Mouse (Mus musculus): Measurements from ENCODE around the gene Scube1.

Gene Scube1

DNA sequence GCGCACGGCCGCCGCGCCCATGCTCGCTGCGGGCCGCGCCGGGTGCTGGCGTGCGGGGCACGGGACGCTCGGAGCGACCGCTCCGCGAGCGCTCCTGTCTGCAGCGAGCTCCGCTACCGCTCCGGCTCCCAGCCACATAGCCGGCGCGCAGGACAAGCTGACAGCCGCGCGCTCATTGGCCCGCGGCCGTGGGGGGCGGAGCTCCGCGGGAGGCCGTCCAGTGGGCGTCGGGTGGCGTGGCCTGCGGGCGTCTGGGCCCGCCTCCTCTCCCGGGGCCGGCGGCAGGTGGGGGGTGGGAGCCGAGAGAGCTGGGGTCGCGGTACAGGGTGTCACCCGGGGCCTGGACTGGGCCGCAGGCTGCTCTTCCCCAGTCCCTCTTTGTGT, at the start of gene Scube1:
Scube1 (minus strand) TSS at position 136 of the 384 bp plus-strand sequence.
- peak; percentile 85 for DNase-seq (ENCODE audit: low spot score)

DNA sequence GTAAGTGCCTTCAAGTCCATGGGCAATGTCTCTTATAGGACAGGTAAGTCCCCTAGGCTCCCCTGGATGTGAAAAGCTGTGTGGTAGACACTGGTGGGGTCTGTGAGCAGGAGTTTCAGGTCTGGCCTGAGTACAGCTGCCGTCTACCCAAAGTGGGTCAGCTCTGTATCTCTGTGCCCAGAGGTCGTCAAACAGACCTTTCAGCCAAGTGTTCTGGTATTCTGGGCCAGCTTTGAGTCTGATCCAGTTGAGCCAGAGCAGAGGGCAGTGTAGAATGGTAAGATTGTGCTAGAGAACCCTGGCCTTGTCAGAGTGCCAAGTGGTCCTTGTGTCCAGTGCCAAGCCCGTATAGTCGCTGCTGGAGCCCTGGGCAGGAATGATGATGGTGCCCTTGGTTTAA, 48.1 kb upstream of the Scube1 start:
- DNase-seq (ENCODE audit: low spot score), result no peak

DNA sequence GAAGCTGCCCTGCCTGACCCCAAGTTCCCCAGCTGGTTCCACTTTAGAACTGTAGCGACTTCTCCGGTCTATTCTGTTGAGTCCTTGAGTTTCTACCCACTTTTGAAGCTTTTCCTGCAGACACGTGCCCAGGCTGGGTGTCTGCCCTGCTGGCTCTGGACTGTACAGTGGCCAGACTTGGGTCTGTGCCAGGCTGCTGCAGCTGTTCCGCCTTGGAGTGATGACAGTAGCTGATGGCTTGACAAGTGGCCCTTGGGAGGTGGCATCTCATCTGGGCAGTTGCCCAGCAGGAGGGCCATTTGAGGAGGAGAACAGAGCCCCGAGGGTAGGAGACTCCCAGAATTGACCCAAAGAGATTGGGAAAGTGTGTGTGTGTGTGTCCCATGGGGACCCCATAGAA, 47.6 kb upstream of the Scube1 start:
- DNase-seq (ENCODE audit: low spot score), result no peak

DNA sequence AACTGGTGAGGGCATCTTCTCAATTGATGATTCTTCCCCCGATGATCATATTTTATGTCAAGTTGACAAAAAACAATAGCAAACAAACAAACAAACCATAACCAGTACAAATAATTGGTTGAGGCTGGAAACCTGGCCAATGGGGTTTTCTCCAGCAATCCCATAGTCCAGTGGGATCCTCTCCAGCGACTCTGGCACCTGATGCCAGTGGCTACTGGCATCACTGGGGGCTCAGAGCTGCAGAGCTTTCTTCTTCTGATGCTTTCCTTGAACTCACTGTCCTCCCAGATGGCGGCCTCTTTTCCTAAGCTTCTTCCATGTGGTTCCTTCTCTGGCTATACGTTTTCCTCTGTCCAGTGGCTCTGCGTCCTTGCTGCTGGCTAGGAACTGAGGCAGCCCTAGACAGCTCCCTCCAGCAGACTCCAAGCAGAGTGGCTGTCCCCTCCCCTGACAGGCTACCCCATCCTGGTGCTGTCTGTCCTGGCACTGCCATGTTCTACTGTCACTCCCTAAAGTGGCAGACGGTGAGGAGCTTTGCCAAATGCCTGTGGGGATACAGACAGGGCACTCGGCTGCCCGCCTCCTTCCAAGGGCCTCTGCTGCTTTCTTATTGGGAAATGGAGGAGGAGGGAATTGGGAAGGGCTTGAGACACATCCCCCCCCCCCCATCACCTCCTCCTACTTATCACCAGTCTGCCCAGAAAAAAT, 46.7 kb upstream of the Scube1 start:
- DNase-seq (ENCODE audit: low spot score), result no peak

DNA sequence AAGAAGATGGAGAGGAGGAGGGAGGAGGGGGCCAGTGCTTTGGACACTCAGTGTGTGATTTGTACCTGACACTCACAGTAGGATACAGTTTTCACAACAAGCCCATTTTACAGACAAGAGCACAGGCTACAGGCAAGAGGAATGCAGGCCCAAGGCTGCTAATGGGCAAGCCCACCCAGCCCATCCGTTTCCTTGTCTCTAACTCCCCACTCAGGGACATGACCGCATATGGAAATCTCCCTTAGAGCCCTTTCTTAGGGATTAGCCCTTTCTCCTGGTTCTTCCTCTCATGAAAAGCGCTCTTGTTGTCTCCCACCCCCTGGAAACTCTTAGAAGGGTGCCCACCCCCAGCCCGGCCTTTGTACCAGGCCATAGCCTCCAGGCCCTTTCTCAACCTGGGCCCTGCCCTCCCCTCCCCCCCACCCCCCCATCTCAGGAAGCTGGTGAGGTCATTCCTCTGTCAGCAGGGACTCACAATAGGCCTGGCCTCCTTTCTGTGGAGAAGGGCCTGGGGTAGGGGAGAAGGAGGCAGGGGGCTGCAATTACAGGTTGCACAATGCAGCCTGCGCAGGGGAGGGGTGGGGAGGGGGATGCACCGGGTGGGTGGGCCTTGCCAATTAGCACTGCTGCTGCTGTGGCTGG, 40.7 kb upstream of the Scube1 start:
- no peak for DNase-seq (ENCODE audit: low spot score)

DNA sequence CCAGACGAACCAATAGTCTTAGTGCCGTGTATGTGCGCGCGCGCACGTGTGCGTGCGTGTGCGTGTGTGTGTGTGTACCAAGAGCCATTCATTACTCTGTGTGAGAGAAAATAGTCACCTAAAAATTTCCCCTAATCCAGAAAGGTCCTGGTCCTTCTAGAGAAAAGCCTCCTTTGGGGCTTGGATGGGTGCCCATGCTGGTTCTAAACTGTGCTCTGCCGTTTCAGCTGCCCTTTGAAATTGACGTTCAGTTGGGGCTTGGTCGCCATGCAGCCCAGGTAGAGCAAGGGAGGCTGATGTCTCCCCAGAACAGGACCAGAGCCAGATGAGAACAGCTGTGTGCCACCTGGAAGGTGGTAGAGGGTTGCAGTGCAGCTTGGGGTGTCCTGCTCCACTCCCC, 36.7 kb upstream of the Scube1 start:
- no peak for DNase-seq (ENCODE audit: low spot score)

DNA sequence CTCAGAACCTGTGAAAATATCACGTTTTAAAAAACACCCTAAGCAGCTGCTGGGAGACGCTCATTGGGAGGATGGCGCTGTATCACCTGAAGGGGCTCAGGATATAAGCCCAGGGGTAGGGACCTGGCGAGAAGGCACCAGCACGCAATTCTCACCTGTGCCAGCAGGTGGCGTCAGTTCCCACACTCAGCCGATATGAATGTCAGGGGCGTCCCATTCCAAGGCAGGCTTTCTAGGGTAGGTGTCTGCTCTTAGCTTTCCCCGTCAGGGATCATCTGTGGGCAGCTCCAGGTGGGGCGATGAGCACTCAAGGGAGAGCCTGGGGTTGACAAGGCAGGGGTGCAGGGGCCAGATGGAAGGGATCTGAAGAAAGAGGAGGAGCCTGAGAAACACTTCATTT, 35.9 kb upstream of the Scube1 start:
- DNase-seq (ENCODE audit: low spot score), result peak; percentile 38

DNA sequence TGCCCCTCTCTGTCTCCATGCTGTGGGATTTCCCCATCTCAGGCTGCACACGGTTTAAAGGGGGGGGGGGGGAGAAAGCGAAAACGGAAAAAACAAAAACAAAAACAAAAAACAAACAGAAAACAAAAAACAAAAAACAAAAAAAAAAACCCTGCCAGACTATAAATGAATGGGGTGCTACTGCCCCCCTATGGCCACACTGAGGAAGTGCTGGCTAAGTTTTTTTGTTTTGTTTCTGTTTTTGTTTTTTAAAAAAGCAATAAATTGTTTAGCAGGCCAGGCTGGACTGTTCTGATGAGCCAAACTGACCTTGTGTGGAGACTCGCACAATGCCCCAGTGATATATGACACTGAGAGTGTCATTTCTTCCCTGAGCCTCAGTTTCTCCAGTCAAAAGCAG, 34.1 kb upstream of the Scube1 start:
- DNase-seq (ENCODE audit: low spot score), result no peak

DNA sequence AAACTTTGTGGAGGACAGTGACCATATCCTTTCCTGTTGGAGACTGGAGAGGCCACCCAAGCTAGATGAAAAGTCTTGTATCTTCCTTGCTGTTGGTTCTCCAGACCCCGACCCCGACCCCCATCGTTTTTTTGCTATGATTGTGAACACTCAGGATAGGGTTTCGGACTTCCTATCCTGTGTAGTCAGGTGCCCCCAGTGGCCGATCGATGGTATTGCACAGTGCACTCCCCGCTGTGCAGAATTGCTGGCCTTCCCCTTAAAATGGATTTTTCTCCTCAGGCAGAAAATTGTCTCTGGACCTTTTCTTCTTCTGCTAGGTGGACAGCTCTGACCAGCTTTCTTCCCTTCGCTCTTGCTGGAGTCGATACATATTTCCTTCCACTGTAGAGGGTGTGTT, 31.9 kb upstream of the Scube1 start:
- DNase-seq (ENCODE audit: low spot score), result no peak

DNA sequence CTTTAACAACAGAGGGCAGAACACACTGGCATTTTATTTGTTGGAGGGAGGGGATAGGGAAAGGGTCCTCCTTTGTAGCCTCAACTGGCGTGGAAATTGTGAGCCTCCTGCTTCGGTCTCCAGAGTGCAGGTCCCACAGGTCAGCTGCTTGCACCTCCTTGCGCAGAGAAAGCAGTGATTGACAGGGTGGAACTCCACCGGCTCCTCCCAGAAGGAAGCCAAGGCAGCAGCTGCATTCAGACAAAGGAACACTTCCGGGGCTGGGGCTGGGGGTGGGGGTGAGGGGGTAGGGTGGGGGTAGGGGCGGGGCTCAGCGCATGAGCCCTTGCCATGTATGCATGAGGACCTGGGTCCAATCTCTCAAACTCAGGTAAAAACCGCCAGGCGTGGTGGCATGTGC, 24.6 kb upstream of the Scube1 start:
- DNase-seq (ENCODE audit: low spot score), result no peak

DNA sequence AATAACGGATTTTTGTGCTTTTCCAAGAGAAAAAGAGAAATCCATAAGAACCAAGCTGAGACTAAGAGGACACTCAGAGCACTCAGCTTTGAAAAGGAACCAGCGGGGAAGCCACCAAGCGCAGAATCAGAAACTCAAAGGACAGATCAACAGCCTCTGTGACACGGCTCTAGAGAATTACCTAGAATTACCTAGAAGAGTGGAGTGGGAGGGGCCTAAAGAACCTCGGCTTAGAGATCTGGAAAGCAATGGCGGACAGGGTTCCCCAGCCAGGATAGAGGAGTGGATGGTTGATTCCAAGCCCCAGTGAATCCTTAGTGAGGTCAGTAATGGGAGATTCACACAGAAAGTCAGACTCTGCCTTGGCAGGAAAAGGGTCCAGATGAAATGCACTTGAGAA, 24.2 kb upstream of the Scube1 start:
- DNase-seq (ENCODE audit: low spot score), result no peak

DNA sequence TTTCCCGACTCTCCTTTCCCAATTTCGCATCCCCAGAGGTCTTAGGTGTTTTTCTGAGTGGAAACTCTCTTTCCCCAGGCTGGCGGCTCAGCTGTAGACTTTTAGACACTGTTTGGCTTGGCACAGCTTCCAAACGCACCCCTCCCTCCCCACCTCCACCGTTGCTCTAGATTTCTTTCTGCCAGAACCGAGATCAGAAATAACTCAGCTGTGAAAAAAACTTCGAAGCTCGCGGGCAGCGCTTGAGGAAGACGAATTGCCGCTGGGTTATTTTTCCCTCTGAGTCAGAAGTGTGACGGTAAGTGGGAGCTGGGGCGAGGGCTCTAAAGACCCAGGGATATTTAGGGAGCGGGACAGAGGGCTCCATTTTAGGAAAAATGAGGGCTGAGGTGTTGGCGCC, 21.5 kb upstream of the Scube1 start:
- no peak for DNase-seq (ENCODE audit: low spot score)

DNA sequence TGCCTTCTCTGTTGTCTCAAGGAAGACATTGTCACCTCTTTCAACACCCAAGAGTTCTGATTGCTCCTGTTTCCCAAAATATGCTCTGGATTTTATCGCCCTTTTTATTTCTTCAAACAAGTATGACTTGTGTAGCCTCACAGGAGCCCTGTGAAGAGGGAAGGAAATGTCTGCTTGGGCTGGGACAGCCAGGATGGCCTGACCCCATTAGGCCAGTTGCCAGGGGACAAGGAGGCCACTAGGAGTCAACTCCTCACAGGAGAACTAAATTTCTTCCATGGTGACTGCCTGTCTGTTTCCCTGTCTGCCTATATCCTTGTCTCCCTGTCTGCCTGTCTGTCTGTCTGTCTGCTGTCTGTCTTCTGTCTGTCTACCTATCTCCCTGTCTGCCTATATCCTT, 17.2 kb upstream of the Scube1 start:
- DNase-seq (ENCODE audit: low spot score), result no peak

DNA sequence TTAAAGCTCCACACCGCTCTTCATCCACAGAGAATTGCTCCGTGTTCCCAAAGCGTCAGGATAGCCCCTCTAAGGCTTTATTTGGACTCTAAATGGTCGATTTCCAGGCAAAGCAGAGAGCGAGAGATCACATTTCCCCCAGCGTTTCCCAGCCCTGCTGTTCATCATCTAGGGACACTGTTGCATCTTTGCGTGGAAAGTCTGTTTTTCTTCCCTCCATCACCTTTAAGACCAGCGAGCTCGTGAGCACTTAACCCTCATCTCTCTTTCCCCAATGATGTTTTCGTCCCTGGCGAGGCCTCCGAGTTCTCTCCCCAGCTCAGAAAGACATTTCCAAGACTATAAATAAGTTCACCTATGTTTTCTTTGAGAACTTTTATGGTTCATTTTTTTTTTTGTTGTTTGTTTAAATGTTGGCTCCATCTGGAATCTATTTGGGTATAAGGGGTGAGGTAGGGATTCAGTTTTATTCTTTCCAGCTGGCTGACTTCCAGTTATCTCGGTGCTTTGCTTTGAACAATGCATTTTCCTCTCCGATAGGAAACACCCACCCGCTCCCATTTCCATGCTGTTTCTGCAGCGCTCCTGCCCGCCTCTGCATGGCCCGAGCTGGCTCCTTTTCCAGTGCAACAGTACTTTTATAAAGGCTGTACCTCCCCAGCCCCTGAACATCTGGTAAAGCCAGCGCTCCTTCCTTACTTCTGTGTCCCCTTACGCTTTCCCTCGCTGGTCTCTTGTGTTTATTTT, 16.0 kb upstream of the Scube1 start:
- no peak for DNase-seq (ENCODE audit: low spot score)

DNA sequence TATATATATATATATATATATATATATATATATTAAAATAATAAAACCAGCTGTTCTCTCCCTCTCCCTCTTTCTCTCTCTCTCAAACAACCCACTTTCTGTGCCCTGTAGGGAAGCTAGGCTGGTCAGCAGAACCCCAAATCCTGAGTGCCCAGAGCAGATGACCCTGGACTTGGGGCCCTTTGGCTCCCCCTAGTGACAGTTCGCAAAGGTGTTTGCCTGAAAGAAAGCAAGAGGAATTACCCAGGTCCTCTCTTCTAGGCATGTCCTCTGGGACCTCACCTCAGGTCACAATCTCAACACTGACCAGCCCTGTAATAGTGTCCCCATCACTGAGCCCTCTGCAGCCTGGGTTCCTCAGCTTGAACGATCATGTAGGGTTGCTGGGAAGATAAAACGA, 2.8 kb upstream of the Scube1 start:
- DNase-seq (ENCODE audit: low spot score), result peak; percentile 43

DNA sequence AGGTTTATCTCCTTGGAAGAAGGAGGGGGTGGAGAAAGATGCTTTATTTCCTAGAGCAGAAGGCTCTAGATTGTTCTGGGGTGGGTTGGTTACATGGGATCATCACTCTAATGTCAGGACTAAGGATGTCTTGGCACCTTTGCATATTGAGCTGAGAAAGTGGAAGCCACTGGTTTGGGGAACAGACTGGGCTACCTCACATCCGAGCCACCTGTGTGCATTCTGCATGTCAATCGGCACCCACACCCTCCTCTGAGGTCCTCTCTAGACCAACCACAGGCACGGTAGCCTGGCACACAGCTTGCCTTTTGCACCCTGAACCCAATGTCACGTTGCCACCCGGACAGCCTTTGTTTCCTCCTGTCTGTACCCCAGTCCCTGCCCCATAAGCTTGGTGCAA, 1.9 kb upstream of the Scube1 start:
- no peak for DNase-seq (ENCODE audit: low spot score)

DNA sequence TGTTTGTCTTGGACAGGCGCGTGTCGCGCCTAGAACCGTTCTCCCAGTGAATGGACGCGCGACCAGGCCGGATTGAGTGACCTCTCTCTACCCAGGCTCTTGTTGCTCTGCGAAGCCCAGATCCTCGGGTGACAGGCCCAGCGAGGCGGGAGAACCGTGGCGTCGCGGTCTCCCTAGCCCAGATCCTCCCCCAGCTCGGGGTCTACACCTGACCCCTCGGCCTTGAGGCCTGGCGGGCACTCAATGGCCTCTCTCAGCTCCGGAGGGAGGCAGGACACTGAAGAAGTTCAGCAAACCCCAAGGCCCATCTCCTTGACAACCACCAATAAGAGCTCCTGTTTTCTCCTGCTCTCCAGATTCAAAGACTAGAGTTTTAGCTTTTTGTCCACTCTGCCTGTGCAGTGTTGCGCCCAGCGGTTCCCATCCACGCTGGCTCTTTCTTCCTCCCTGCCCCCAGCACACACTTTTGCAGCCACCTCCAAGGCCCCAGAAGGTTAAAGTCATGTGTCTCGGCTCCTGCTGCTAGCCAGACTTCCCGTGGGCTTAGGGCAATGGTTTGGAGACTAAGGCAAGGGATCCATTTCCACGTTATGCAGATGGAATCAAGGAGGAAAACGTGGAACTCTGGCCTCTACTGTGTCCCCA, 857 bp upstream of the Scube1 start:
- no peak for DNase-seq (ENCODE audit: low spot score)

DNA sequence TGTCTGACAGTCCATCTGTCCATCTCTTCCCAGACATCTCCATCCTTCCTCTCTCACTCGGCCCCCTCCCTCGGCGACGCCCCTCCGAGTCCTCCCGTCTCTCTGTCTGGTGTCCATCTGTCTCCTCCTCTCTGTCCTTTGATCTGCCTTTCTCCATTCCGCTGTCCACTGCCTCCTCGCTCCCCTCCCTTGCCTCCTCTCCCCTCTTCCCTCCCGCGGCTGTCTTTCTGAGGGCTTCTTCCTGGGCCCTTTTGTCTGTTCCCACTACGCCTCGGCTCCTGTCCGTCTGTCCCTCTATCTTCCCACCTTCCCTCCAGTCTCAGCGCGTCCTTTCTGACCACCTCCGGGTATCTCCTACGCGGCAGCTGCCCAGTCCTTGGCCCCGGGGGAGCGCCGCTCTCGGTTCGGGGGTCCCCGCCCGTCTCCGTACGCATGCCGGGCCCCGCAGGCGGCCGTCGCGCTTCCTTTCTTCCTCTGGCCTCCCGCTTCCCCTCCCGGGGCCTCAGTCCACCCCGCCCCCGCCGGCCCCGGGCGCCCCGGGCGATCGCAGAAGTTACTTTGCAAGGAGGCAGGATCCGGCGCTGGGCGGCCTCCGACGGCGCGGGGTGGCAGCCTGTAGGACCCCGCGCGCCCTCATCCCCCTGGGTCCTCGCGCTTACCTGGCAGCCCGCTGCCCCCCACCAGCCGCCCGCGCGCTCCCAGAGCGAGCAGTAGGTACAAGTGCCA, 498 bp downstream of the Scube1 start:
- DNase-seq (ENCODE audit: low spot score), result no peak

DNA sequence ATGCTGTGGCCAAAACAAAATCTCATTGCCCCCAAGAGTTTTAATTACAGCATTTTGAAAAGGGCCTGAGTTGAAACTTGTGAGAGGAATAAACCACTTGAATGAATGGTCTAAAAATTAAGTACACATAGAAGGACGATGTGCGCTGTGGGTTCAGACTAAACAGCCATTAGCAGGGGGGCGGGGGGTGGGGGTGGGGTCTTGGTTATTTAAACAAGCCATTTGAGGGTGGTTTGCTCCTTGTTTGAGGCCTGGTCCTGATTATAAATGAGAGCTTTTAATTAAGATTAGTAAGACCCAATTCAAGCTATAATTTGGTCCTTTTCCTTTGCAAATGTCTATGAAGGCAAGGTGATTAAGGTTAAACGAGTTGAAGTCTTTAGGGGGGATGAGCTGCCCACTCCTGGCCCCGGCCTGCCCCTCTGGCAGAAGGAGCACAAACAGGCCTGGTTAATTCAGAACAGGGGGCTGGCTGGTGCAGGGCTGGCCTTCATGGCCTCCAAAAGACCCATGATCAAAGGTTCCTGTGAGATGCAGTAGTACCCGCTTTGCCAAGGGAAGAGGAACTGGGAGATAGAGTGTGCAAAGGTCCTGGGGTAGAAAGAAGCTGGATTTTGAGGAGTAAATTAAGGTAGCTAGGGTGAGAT, 9.1 kb downstream of the Scube1 start:
- DNase-seq (ENCODE audit: low spot score), result no peak

DNA sequence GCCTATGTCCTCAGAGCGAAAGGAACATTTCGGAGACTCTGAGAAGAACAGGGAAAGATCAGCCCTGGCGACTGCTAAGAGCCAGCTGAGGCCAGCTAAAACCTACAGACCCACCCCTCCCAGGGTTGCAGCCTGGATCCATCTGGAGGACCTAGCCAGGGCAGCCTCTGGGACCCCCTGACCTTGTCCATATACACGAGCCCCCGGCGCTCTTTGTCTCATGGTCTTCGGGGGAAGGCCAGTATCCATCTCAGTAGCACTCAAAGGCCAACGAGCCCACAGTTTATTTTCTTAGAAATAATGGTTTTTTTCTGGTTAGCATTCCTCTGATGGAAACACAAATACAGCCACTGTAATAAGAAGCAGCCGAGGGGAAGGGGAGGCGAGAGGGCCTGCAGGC, 12.0 kb downstream of the Scube1 start:
- DNase-seq (ENCODE audit: low spot score), result no peak

DNA sequence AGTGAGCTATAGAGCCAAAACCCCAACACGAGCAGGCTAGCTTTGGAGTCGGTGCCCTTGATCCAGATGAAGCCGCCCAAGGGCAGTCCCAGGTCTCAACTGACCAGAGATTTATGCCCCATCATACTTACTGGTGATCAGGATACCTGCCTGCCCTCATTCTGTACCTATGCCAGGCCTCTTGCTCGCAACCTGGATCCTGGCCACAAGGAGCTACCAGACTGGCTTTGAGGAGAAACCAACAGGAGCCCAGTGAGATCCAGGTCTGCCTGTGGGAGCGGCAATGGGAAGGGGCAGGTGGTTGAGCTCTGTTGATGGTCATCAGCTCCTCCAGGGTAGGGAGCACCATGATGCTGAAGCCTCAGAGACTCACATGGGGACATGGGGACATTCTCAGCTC, 12.5 kb downstream of the Scube1 start:
- DNase-seq (ENCODE audit: low spot score), result no peak
